Mouse (Mus musculus) CH12.LX (cell line): ENCODE data around the gene Ccdc188. TPM values are rescaled to one million over a fixed set of nuclear protein-coding genes. Genes with fewer than 3 reads are reported as not detected.
A peak's percentile ranks its signal among the peaks of the same experiment; 100 is the strongest.

Experiments
- DNase-seq: peaks from one replicate; pipeline ENCODE4 v3.0.0-alpha.2; 2013; ENCODE audit errors: extremely low read depth
- H3K27ac ChIP-seq: 2 replicates; pipeline ENCODE4 v1.5.1; 2012; ENCODE audit warnings: low read depth, mild to moderate bottlenecking, control low read depth, moderate library complexity; ENCODE audit not compliant: insufficient read depth
- H3K27me3 ChIP-seq: replicated peaks from 2 replicates; pipeline ENCODE3; 2012; ENCODE audit warnings: inconsistent platforms
- H3K36me3 ChIP-seq, 2 experiments: replicated peaks in 1 of 2; 2 replicates each; pipeline versions ENCODE3 to v1.6.1; 2012; ENCODE audit warnings: inconsistent platforms in 1 of 2, low read length in 1 of 2, mild to moderate bottlenecking in 1 of 2, mixed read lengths in 1 of 2, moderate library complexity in 1 of 2; ENCODE audit not compliant: control insufficient read depth in 1 of 2, insufficient read depth in 1 of 2
- H3K4me1 ChIP-seq, 2 experiments: 2 replicates each; pipeline ENCODE4 v1.6.1; 2012; ENCODE audit warnings: inconsistent platforms in 1 of 2, moderate library complexity in 1 of 2; ENCODE audit not compliant: insufficient read depth in 2 of 2, control insufficient read depth in 1 of 2
- H3K4me2 ChIP-seq: 2 replicates; pipeline ENCODE4 v1.6.1; 2012; ENCODE audit warnings: low read depth, mild to moderate bottlenecking, control low read depth; ENCODE audit not compliant: poor library complexity, insufficient read depth, severe bottlenecking
- H3K4me3 ChIP-seq, 3 experiments: fragments of 150-350 bp in 1 of 3; sonication (generic) in 1 of 3; replicated peaks in 1 of 3; 2 replicates each; pipeline versions ENCODE3 to v1.5.1; 2011 to 2012; ENCODE audit warnings: low read depth in 2 of 3, low read length in 2 of 3, mild to moderate bottlenecking in 2 of 3, moderate library complexity in 2 of 3, control low read depth in 1 of 3, improper control_type of control experiment in 1 of 3, inconsistent platforms in 1 of 3, mixed read lengths in 1 of 3; ENCODE audit not compliant: poor library complexity in 1 of 3
- H3K79me2 ChIP-seq: replicated peaks from 2 replicates; pipeline ENCODE4 v1.6.1; 2012; ENCODE audit warnings: mild to moderate bottlenecking, moderate library complexity; ENCODE audit not compliant: control insufficient read depth, poor library complexity, insufficient read depth, severe bottlenecking; ENCODE audit errors: extremely low read depth
- H3K9ac ChIP-seq: 2 replicates; pipeline ENCODE4 v1.6.1; 2012; ENCODE audit warnings: low read depth, mild to moderate bottlenecking, control low read depth, moderate library complexity; ENCODE audit not compliant: insufficient read depth
- H3K9me3 ChIP-seq: replicated peaks from 2 replicates; pipeline ENCODE3; 2012; ENCODE audit warnings: low read length, inconsistent platforms, mixed read lengths
- BHLHE40 ChIP-seq: IDR thresholded peaks from 2 replicates; pipeline ENCODE4 v1.6.1; 2011; ENCODE audit warnings: mild to moderate bottlenecking, low read depth, low read length, improper control_type of control experiment
- CHD1 ChIP-seq: IDR thresholded peaks from 2 replicates; pipeline ENCODE4 v1.6.1; 2012; ENCODE audit warnings: low read depth, low read length, improper control_type of control experiment, inconsistent platforms
- CHD2 ChIP-seq: IDR thresholded peaks from 2 replicates; pipeline ENCODE4 v1.6.1; 2011; ENCODE audit warnings: low read length, improper control_type of control experiment
- E2F4 ChIP-seq: IDR thresholded peaks from 2 replicates; pipeline ENCODE4 v1.6.1; 2011; ENCODE audit warnings: low read depth, low read length, improper control_type of control experiment; ENCODE audit not compliant: insufficient replicate concordance
- ELF1 ChIP-seq: IDR thresholded peaks from 2 replicates; pipeline ENCODE4 v1.6.1; 2014; ENCODE audit warnings: low read depth, mild to moderate bottlenecking, inconsistent platforms, low read length, improper control_type of control experiment
- EP300 ChIP-seq: IDR thresholded peaks from 2 replicates; pipeline ENCODE4 v1.6.1; 2011; ENCODE audit warnings: low read length, improper control_type of control experiment
- ETS1 ChIP-seq: conservative IDR thresholded peaks from 2 replicates; pipeline ENCODE4 v1.6.1; 2012; ENCODE audit warnings: low read depth, mild to moderate bottlenecking, inconsistent platforms, low read length, improper control_type of control experiment, moderate library complexity
- GABPA ChIP-seq: IDR thresholded peaks from 2 replicates; pipeline ENCODE4 v1.6.1; 2012; ENCODE audit warnings: low read depth, low read length, improper control_type of control experiment, inconsistent platforms; ENCODE audit not compliant: insufficient replicate concordance
- HCFC1 ChIP-seq: IDR thresholded peaks from 2 replicates; pipeline ENCODE4 v1.6.1; 2012; ENCODE audit warnings: low read depth, mild to moderate bottlenecking, inconsistent platforms, low read length, improper control_type of control experiment
- IRF4 ChIP-seq: IDR thresholded peaks from 2 replicates; pipeline ENCODE4 v1.6.1; 2014; ENCODE audit warnings: low read depth, mild to moderate bottlenecking, inconsistent platforms, low read length, improper control_type of control experiment
- JUND ChIP-seq: conservative IDR thresholded peaks from 2 replicates; pipeline ENCODE4 v1.6.1; 2011; ENCODE audit warnings: low read depth, low read length, improper control_type of control experiment
- KAT2A ChIP-seq: IDR thresholded peaks from 2 replicates; pipeline ENCODE4 v1.6.1; 2012; ENCODE audit warnings: low read length, improper control_type of control experiment, inconsistent platforms; ENCODE audit not compliant: insufficient replicate concordance
- MAX ChIP-seq: IDR thresholded peaks from 2 replicates; pipeline ENCODE4 v1.6.1; 2011; ENCODE audit warnings: low read length, improper control_type of control experiment
- MAZ ChIP-seq: IDR thresholded peaks from 2 replicates; pipeline ENCODE4 v1.6.1; 2012; ENCODE audit warnings: low read depth, mild to moderate bottlenecking, inconsistent platforms, low read length, improper control_type of control experiment, moderate library complexity
- MEF2A ChIP-seq: IDR thresholded peaks from 2 replicates; pipeline ENCODE4 v1.6.1; 2014; ENCODE audit warnings: low read depth, mild to moderate bottlenecking, inconsistent platforms, low read length, improper control_type of control experiment, borderline replicate concordance
- MXI1 ChIP-seq: IDR thresholded peaks from 2 replicates; pipeline ENCODE4 v1.6.1; 2011; ENCODE audit warnings: mild to moderate bottlenecking, low read depth, low read length, improper control_type of control experiment
- MYC ChIP-seq: IDR thresholded peaks from 2 replicates; pipeline ENCODE4 v1.6.1; 2011; ENCODE audit warnings: low read depth, mild to moderate bottlenecking, improper control_type of control experiment, low read length
- NELFE ChIP-seq: IDR thresholded peaks from 2 replicates; pipeline ENCODE4 v1.6.1; 2011; ENCODE audit warnings: low read depth, low read length, improper control_type of control experiment
- NRF1 ChIP-seq: IDR thresholded peaks from 2 replicates; pipeline ENCODE4 v1.6.1; 2014; ENCODE audit warnings: low read depth, mild to moderate bottlenecking, inconsistent platforms, low read length, improper control_type of control experiment, moderate library complexity
- PAX5 ChIP-seq: IDR thresholded peaks from 2 replicates; pipeline ENCODE4 v1.6.1; 2012; ENCODE audit warnings: low read length, inconsistent platforms, mixed read lengths
- POLR2A ChIP-seq: IDR thresholded peaks from 2 replicates; pipeline ENCODE4 v1.6.1; 2011; ENCODE audit warnings: low read depth, mild to moderate bottlenecking, improper control_type of control experiment, low read length
- POLR2AphosphoS2 ChIP-seq: IDR thresholded peaks from 2 replicates; pipeline ENCODE4 v1.6.1; 2011; ENCODE audit warnings: low read depth, low read length, improper control_type of control experiment
- RAD21 ChIP-seq: IDR thresholded peaks from 2 replicates; pipeline ENCODE4 v1.6.1; 2011; ENCODE audit warnings: low read depth, mild to moderate bottlenecking, low read length, improper control_type of control experiment, moderate library complexity
- RCOR1 ChIP-seq: conservative IDR thresholded peaks from 2 replicates; pipeline ENCODE4 v1.6.1; 2012; ENCODE audit warnings: low read depth, mild to moderate bottlenecking, inconsistent platforms, low read length, improper control_type of control experiment
- SIN3A ChIP-seq: IDR thresholded peaks from 2 replicates; pipeline ENCODE4 v1.6.1; 2012; ENCODE audit warnings: low read length, improper control_type of control experiment, inconsistent platforms
- SMC3 ChIP-seq: IDR thresholded peaks from 2 replicates; pipeline ENCODE4 v1.6.1; 2011; ENCODE audit warnings: low read depth, low read length, improper control_type of control experiment
- TBP ChIP-seq: conservative IDR thresholded peaks from 2 replicates; pipeline ENCODE4 v1.6.1; 2011; ENCODE audit warnings: low read depth, low read length, improper control_type of control experiment
- TCF12 ChIP-seq: IDR thresholded peaks from 2 replicates; pipeline ENCODE4 v1.6.1; 2014; ENCODE audit warnings: low read depth, mild to moderate bottlenecking, inconsistent platforms, low read length, improper control_type of control experiment
- UBTF ChIP-seq: IDR thresholded peaks from 2 replicates; pipeline ENCODE4 v1.6.1; 2012; ENCODE audit warnings: low read depth, mild to moderate bottlenecking, inconsistent platforms, low read length, improper control_type of control experiment, moderate library complexity
- USF1 ChIP-seq: IDR thresholded peaks from 2 replicates; pipeline ENCODE4 v1.6.1; 2014; ENCODE audit warnings: low read depth, mild to moderate bottlenecking, inconsistent platforms, low read length, improper control_type of control experiment
- USF2 ChIP-seq: conservative IDR thresholded peaks from 2 replicates; pipeline ENCODE4 v1.6.1; 2011; ENCODE audit warnings: low read depth, low read length, improper control_type of control experiment
- ZKSCAN1 ChIP-seq: IDR thresholded peaks from 2 replicates; pipeline ENCODE4 v1.6.1; 2012; ENCODE audit warnings: low read depth, inconsistent platforms, low read length, improper control_type of control experiment, borderline replicate concordance
- dilution Hi-C: fragments of 300-500 bp; cut with MboI; formaldehyde crosslinking; loops from 2 replicates; pipeline ENCODE4 v1.14.3; 2020; ENCODE audit warnings: low sequenced_read_pairs; ENCODE audit not compliant: extremely low pct_unique_long_range_greater_than_20kb, extremely low pct_ligation_motif_present
- in situ Hi-C: fragments of 300-500 bp; cut with MboI; formaldehyde crosslinking; loops from 3 replicates; pipeline ENCODE4 v1.14.3; 2019; ENCODE audit warnings: low sequenced_read_pairs, low pct_ligation_motif_present, low pct_unique_long_range_greater_than_20kb, mixed read lengths
- polyA plus RNA-seq: library from polyadenylated mRNA; unstranded; fragments of >175 nt; gene quantifications from 2 replicates; pipeline ENCODE4 v1.2.1, GENCODE M21; 2012; ENCODE audit warnings: low read depth; ENCODE audit not compliant: insufficient read length
- total RNA-seq, 2 experiments: library from RNA; depleted of rRNA; stranded (reverse); fragments of 300-350 nt in 1 of 2; fragments of >200 nt in 1 of 2; gene quantifications; 2 replicates each; pipeline ENCODE4 v1.2.3; 2012 to 2014

Ccdc188 gene
- total and polyA plus RNA-seq, 3 experiments, result 0.30 TPM; not detected in 2

DNA sequence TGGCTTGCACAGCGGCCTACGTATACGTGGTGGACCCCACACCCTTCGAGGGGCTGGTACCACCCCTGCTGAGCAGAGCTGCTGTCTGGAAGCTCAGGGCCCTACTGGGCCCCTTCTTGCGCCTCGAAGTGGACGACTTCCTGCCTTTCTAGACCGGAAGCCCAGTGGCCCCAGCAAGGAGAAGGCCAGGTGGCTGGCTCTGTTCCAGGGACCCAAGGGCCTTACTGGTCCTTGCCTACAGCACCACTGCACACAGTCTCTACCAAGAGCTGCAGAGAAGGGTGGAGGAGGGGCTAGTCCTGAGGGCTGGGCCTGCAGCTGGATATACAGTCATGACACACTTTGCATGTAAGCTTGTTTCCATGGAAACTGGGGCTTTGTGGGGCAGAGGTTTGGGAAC, 2.3 kb downstream of the Ccdc188 start:
- no peak for TF ChIP-seq NRF1
- TF ChIP-seq SMC3, result peak; percentile 4; the same call in 1 of the 2 replicates
- TF ChIP-seq ZKSCAN1, result no peak
- TF ChIP-seq SIN3A, result peak; percentile 84
- peak; percentile 53; the same call in 1 of the 2 replicates for TF ChIP-seq BHLHE40
- TF ChIP-seq MYC, result no peak
- 0 out of 2 replicates have a peak, but pooled peaks have one; percentile 76 for TF ChIP-seq RCOR1
- TF ChIP-seq ELF1, result peak; percentile 89
- no peak for TF ChIP-seq USF1
- TF ChIP-seq UBTF, result peak; percentile 10; the same call in 1 of the 2 replicates
- peak; percentile 89 for TF ChIP-seq ETS1
- TF ChIP-seq MAZ, result peak; percentile 77; the same call in 1 of the 2 replicates
- TF ChIP-seq GABPA, result no peak
- TF ChIP-seq HCFC1, result peak; percentile 61
- TF ChIP-seq MEF2A, result peak; percentile 84
- TF ChIP-seq TBP, result 0 out of 2 replicates have a peak, but pooled peaks have one; percentile 6
- peak; percentile 98 for TF ChIP-seq TCF12
- peak; percentile 86 for TF ChIP-seq POLR2AphosphoS2
- TF ChIP-seq MAX, result peak; percentile 77
- peak; percentile 93 for TF ChIP-seq CHD2
- peak; percentile 70 for TF ChIP-seq IRF4
- TF ChIP-seq MXI1, result peak; percentile 66; the same call in 1 of the 2 replicates
- TF ChIP-seq CHD1, result no peak
- TF ChIP-seq USF2, result no peak
- TF ChIP-seq POLR2A, result peak; percentile 66
- no peak; the same call in 1 of the 2 replicates for TF ChIP-seq RAD21
- TF ChIP-seq PAX5, result no peak
- no peak for TF ChIP-seq E2F4
- TF ChIP-seq NELFE, result peak; percentile 75
- TF ChIP-seq JUND, result no peak
- TF ChIP-seq KAT2A, result no peak
- peak; percentile 64 for TF ChIP-seq EP300
- Histone ChIP-seq H3K4me3 (peak overlapping the region; percentile 48 to 54 (median 53)), H3K9ac (peak overlapping the region; percentile 42), H3K27me3 (no peaks in the 10 kb centered on the region), H3K27ac (peak overlapping the region; percentile 93), H3K36me3 (peaks cover 24 to 31% of the 10 kb centered on the region in 2 experiments), H3K79me2 (no peaks in the 10 kb centered on the region), H3K4me1 (peaks cover 42 to 59% of the 10 kb centered on the region in 2 experiments), H3K9me3 (no peaks in the 10 kb centered on the region), H3K4me2 (peak overlapping the region; percentile 88)
- DNase-seq, result peak; percentile 98
- in situ Hi-C loops (no loop called here), dilution Hi-C loops (no loop called here)
